Mouse (Mus musculus): ENCODE results near the gene Plekhh2.

Gene Plekhh2

DNA sequence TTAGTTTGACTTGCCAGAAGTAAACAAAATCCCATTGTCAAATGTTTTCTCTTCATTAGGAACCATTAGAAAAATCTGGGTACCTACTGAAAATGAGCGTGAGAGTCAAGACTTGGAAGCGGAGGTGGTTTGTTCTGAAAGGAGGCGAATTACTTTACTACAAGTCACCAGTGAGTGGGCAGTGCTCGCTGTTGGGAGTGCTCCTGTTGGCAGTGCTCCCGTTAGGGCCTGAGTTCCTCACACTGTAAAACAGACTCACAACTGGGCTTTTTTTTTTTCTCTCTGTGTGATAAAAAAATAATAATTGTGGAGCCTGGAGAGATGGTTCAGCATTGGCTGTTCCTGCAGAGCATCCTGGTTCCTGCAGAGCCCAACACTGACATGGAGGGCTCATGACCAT, 63.4 kb downstream of the Plekhh2 start:
- no peak for DNase-seq

DNA sequence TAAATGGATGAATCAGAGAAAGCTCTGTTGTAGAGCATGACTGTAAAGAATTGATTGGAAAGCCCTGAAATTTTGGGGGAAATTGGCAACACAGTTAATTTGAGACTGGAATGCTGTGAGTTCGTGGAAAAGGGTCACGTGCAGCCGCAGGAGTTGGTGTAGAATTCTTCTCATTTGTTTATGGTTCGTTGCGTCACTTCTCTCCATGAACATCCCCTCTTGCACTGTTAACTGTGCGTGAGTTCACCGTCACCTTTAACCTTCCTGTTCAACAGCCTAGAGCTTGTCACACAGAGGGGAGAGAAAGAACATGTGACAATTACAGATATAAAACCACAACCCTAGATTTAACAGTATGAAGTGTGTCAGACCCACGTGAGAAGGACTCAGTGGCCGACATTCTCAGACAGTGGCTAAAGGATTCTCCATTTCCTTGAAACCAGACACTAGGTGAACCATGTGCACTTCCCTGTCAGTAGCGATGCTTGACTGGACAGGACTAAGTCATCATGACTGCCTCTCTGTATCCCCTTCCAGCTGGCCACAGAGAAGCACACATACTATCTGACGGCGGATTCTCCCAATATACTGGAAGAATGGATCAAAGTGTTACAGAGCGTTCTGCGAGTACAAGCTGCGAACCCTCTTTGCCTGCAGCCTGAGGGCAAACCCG, 65.1 kb downstream of the Plekhh2 start:
- no peak for DNase-seq

DNA sequence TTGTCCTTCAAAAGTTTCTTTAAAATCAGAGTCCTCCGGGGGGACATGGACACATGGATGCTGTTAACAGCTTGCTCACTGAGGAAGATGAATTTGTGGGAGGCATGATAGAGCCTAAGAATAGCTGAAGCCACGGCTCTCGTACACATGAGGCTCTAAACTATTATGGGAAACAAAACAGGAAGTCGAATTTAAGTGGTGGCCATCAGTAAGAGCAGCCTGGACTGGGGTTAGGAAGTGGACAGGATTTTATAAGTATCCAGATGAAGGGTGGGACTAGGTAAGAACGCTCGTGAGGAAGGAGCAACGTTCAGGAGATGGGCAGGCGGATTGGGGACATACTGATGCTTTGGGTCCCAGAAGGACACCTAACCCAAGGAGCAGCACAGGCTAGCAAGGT, 67.6 kb downstream of the Plekhh2 start:
- no peak for DNase-seq

DNA sequence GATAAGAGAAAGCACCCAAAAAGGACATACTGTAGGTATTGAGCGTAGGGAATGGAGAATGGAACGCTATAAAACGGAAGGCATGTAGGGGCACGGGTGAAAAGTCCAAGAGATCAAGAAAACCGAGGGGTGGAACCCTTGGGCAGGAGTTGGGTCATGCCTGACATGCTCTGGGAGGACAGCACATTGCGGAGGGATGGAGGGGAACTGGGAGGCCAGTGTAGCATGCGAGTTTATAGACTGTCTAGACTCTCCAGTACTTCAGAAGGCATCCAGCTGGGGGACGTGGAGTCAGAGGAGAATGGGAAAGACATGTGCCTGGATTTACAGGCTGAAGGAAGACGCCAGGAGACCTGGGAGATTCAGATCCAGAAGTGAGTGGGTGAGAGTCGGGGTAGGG, 68.1 kb downstream of the Plekhh2 start:
- no peak for DNase-seq

DNA sequence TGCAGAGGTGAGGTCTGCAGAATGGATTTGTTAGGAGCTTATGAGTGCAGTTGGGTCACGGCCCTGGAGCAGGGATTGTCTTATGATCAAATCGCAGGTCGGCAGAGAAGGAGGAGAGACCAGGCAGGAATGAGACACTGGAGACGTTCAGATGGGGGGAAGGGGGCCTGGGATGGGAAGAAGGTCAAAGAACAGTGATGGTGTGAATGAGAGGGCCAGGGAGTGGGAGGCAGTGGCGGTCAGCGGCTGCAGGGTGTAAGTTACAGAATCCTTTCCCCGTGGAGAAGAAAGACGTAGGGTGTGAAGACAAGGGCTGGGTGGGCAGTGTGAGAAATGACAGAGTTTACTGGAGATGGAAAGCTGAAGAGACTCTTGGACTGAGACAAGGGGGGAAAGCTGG, 69.1 kb downstream of the Plekhh2 start:
- DNase-seq, result no peak

DNA sequence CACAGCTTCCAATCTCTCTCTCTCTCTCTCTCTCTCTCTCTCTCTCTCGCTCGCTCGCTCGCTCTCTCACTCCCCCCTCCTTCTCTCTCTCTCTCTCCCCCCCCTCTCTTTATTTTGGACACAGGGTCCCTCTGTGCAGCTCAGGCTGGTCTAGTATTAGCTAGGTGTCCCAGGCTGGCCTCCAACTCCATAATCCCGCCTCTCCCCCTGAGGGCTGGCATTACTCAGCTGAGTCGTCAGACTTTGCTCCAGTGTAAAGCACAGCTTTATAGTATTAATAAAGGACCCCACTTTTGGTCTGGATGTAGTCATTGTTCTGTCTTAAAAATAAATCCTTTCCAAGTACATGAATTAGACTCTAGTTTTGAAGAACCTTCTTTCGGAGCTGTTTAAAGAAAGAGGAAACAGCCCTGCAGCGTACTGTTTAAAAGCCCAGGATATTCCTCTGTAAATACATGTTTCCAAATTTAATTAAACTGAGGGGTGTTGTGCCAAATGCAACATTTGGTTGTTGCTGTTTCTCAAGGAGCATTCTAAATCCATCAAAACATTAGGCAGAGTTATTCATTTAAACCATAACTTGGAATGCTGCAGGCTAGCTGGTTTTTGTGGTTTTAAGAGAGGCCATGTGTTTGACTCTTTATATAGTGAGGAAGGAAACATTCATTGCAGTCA, 70.2 kb downstream of the Plekhh2 start:
- no peak for DNase-seq

DNA sequence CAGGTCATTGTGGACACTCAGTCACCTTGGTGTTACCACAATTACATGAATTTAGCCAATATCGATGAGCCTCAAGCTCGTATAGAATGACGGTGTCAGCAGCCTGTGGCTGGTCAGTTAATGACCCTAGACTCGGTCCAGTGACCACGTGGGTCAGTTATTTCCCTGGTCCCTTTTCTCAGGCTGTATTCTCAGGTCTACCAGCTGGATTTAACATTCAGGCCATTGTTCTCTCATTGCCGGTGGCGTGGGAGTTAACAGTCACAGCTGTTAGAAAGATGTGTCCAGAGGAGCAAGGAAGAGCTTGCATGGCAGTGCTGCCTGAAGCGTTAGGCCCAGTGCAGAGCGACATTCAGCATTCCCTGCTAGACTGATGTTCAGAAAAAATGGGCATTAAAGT, 72.4 kb downstream of the Plekhh2 start:
- DNase-seq, result no peak

DNA sequence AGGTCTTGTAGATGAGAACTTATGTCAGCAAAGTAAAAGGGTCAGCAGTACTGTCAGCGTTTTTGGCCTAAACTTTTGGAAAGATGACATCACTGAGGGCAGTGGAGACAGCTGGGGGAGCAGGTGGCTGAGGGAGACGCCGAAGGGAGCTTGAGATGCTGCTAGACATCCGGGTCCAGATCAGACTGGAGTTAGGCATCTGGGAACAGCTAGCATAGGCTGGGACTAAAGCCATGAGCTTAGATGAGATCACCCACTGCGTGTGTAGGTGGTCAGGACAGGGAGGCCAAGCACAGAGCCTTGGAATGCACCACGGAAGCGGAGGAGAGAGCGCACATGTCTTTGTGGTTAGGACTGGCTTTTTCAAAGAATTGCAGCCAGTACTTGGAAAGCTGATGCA, 73.4 kb downstream of the Plekhh2 start:
- no peak for DNase-seq

DNA sequence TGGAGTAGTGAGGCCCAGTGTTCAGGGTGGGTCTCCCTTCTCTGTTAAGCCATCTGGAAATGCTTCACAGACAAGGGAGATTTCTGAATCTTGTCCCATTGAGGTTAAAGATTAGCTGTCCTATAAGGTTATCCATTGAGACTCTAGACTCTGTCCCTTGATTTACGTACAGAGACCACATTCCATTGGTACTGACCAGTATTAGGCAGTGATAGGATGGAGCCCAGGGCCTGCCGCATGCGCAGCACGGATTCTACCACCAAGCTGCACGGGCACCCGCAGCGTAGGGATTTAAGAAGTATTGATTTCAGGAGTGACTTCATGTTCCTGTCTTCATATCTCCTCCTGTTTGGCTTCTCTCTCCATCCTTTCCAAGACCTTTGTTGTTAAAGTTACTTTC, 78.4 kb downstream of the Plekhh2 start:
- no peak for DNase-seq

DNA sequence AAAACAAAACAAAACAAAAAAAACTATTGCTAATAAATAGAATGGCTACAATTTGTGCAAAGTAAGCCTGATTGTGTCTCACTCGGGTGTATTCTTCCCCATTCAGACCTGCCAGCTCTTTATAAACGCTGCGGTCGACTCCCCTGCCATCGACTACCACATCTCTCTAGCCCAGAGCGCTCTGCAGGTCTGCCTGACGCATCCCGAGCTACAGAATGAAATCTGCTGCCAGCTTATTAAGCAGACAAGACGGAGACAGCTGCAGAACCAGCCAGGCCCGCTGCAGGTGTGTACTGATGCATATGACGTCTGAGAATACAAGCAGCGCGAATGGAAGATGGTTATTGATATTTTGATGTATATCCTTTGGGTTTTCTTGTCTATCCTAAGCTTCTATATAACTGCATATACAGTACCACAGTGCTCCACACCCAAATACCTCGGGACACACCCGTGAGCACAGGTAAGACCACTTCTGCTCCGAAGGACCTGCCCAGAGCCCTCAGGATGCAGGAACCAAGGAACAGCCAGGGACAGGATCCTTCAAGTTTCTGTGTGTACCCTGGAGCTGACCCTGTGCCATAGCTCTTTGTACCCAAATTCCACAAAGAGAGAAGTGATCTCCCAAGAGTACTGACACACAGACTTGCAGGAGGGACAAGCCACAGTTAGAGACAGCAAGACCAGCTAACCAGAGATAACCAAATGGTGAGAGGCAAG, 79.9 kb downstream of the Plekhh2 start:
- no peak for DNase-seq

DNA sequence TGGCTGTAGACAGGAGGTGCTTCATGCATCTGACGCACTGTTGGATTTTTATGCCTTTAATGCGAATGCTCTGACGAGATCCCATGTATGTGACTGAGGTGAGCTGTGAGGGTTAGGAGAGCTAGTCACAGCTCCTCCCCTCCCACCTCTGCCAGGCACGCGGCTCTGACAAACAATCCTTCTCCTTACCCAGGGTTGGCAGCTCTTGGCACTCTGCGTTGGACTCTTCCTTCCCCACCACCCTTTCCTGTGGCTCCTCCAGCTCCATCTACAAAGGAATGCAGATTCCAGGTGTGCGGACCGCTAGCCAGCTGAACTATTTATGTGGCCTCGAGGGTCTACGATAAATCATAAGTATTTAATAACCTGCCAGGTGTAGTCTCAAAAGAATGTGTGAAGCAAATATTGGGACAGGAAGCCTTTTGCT, 84.3 kb downstream of the Plekhh2 start:
- no peak for DNase-seq

DNA sequence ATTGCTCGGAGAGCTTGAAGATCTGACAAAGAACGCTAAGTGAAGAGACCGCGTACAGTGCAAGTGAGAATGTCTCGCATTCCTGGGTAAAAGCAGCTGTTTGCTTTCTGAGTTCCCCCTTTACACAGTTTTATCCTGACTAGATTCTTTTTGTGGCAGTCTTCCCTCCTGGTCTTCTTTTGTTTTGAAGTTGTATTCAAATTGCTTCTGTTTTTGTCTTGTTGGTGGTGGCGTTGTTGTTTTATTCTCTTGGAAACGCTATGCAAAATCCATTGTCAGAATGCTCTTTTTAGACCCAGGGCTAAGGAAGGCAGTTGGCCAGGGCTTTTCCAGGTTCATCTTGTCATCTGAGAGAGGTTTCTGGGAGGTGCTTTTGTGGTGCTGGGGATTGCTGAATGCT, 84.8 kb downstream of the Plekhh2 start:
- DNase-seq, result no peak

DNA sequence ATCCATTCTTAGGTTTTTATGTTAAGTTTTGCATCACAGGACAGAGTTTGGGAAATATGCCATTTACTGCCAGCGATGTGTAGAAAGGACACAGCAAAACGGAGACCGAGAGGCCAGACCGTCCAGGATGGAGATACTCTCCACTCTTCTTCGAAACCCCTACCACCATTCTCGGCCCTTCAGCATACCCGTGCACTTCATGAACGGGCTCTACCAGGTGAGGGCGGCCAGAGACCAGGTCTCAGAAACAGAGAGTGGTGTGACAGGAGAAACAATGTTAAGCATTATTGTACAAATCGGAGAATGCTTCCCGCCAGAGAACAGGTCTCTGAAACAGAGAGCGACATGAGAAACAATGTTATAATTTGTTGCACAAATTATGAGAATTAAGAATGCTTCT, 86.2 kb downstream of the Plekhh2 start:
- DNase-seq, result no peak

DNA sequence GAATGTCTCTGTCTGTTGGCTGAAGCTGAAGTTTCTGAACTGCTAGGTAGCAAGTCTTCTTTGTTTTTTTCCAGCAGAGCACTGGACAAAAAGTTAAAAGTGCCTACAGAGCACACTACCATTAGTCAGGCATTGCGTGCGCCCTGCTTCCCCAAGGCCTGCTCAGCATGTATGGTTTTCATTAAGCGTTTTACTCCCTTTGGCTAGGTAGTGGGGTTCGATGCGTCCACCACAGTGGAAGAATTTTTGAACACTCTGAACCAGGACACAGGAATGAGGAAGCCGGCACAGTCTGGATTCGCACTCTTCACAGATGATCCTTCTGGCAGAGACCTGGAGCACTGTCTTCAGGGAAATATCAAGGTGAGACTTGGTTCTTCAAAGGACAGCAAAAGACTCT, 87.2 kb downstream of the Plekhh2 start:
- no peak for DNase-seq

DNA sequence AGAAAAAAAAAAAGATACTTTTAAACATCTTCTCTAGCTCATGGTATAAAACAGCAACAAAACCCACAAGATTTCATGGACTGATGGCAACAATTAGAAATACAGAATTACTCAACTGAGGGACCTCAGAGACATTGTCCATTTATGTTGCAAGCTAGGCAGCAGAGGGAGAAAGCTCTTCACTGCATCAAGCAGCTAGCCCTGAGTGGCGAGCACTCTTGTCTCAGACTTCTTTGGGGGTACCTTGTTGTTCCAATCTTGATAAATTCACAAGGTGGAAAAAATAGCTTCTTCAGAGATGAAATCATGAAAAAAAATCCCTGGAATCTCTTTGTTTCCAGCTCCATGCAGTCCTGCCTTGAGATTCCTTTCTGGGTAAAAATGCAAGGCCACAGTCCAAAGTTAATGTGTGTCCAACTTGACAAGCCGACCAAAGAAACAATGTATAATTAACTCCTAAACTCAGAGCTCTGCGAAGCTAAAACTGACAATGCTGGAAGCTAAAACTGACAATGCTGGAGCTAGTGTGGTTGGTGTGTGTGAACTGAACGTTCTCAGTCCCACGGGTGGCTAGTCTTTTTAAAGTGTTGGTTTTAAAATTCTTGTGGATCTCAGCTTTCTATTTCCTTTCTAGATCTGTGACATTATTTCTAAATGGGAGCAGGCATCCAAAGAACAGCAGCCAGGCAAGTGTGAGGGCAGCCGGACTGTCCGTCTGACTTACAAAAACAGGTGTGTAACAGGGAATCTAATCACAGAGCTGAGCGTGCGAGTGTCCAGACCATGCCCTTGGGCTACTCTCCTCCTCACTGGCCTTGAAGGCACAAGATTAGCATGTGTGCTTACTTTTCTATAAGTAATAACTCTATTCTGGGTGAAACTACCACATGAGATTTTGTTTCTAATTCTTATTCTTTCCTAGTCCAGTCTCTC, 88.6 kb downstream of the Plekhh2 start:
- peak; percentile 32 for DNase-seq

DNA sequence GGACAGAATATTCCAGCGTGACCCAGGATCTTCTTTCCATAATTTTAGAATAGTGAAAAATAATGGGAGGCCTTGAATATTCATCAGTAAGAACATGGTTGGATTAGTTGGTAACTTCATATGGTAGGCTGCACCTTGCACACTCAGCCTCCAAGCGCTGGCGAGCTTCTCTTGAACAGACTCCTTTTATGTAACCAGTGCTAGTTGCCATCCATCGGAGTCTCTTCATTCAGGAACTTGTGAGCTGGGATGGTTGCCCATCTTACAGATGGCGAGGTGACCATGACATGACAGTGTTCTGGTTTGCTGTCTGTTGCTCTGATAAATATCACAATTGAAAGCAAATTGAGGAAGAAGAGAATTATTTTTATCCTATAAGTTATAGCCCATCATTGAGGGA, 90.1 kb downstream of the Plekhh2 start:
- DNase-seq, result no peak

DNA sequence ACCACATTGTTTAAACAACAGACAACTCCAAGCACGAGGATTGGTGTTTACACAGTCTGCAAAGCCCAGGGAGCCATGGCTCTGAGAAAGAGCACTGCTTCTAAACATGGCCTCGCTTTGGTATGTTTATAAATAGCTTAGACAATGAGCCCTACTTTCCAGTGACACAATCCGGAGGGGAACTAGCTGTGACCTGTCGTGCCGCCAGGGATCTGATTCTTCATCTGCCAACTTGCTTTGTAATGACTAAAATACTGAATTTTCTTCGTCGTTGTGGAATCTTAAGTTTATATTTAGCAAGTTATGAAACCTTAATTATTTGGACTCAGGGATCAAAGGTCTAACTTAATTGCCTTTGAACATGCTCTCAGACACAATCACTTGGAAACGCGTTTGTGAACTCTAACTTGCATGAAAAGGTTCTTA, 91.5 kb downstream of the Plekhh2 start:
- peak; percentile 51 for DNase-seq

DNA sequence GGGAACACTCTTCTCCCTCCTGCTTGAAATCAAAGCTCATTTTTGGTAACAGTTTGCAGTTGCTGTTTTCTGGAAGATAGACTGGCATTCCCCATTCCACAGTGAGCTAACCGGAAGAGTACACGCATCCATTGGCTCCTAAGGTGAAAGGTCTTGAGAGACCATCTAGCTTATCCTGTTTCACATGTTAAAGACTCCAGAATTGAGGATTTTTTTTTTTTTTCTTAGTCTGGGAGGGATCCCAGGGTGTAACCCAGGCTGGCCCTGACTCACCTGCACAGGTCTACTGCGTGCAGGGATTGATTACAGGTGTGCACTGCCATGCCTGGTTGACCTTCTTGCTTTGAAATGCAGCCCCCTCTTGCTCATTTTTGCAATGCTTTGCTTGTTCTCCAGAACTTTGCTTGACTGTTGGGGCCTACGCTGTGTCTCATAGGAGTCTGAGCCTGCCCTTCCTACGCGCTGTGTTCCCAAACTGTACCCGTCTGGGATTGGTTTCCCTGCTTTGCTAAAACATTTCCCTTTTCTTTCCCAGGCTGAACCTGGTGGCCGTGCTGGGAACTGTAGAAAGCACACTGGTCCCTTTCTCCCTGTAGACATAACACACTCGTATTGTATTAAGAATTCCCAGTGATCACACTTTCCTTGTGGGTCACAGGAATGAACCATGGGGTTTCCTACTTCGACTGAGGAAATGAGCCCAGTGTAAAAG, 92.2 kb downstream of the Plekhh2 start:
- no peak for DNase-seq

DNA sequence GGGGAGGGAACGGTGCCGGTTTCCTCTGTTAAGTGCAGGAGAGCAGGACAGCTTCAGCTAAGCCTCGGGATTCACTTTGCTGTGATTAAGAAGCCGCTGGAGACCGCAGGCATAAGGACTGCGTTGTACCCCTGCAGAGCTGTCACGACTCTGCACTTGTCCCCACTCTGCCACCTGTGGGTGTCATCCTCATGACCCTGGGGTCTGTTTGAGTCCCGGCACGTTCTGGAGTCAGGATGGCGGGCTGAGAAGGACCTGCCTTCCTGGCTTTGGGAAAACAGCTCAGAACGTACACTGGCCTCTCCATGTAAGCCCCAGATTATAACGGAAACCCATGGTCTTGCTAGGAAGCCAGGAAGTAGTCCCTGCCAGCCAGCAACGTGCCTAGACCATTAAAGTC, 95.3 kb downstream of the Plekhh2 start:
- DNase-seq, result no peak

DNA sequence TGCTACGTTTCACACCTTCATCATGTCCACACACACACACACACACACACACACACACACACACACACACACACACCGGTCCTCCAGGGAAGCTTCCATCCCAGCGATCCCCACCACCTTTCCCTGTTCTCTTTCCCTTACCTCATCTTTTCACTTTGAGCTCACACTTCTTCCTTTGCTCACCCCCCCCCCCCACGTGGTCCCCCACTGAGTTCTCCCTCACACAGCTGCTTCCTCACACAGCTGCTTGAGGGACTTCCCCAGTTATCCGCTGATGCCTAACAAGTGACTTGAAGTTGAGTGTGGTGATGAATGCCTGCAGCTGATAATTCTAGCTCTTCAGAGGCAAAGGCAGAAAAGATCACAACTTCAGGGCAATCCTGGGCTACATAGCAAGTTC, 95.9 kb downstream of the Plekhh2 start:
- DNase-seq, result no peak

DNA sequence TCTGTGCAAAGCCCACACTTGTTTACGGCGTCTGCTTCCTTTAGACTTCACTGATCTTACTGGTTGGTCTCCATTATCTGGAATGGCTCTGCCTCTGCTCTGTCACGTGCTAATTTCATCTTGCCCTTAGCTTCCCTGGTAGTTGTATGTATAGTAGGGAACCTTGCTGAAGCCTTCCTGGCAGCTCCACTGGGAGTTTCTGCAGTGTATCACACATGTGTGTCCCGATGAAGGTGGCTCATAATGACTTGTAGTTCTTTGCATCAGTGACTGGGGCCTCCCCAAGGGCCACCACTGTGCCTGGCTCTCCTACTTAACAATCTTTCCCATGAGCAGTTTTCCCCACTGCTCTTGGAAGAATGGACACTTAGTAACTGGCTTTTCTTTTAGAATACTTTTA, 96.9 kb downstream of the Plekhh2 start:
- no peak for DNase-seq

DNA sequence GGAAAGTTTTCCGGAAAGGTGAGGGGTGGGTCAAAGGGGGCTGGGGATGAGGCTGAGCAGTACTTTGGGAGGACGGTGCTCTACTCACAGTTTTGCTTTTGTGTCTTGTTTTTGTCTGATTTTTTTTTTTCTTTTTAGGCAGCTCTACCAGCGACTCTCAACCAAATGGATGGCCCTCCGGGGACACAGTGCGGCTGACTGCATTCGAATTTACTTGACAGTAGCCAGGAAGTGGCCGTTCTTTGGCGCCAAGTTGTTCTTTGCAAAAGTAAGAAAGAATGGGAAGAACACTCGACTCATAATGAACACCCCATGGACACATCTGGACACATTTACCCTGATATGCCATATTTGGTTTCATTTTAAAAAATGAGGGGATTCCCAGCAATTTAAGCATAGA, 99.8 kb downstream of the Plekhh2 start:
- DNase-seq, result peak; percentile 26

DNA sequence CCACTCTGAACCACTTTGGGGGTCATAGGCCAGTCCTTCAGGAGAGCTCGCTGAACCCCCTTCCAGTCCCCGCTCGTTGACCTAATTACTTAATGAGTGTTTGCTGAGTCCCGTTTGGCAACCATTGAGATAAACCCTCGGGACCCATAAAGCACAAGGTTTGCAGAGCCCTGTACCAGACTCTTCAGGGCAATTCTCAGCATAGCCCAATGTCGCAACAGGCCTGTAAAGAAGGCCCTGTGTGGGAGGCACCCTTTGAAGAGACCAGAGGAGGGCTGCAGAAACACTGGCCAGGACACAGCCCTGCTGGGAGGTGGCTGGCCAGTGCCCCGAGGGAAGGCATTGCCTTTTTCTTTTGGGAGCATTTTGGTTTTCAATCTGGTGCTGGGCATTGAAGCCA, 100.3 kb downstream of the Plekhh2 start:
- no peak for DNase-seq

All from kidney, adult 11 months (tissue).